Mouse (Mus musculus): ENCODE measurements at regions not wholly inside any gene's neighbourhood (a gene's known extent, or its start where the extent isn't known, plus 50 kb on each side); places are given as distances from the start of the nearest gene placed in this dataset.
A peak's percentile ranks its signal among the peaks of the same experiment; 100 is the strongest.

GRCm38 (mm10) chr4:56035543-56035942 is 503.3 kb upstream of the Klf4 start:
- no peak for DNase-seq

- DNase-seq = no peak
These were observed 496.2 kb upstream of the Klf4 start for GRCm38 (mm10) chr4:56028441-56028840.

GRCm38 (mm10) chr4:56027258-56027657 is 495.0 kb upstream of the Klf4 start:
- DNase-seq = no peak

GRCm38 (mm10) chr4:56024478-56024877 is 492.2 kb upstream of the Klf4 start:
- DNase-seq = no peak

- no peak for DNase-seq
These were observed 485.9 kb upstream of the Klf4 start for GRCm38 (mm10) chr4:56018212-56018611.

GRCm38 (mm10) chr4:56015481-56015880 is 483.2 kb upstream of the Klf4 start:
- DNase-seq = no peak

GRCm38 (mm10) chr4:56008287-56008686 is 476.0 kb upstream of the Klf4 start:
- no peak for DNase-seq

GRCm38 (mm10) chr4:56004227-56004626 is 472.0 kb upstream of the Klf4 start:
- no peak for DNase-seq

GRCm38 (mm10) chr4:56001312-56001731 is 469.1 kb upstream of the Klf4 start:
- peak; percentile 8 for DNase-seq

GRCm38 (mm10) chr4:55984026-55984425 is 451.8 kb upstream of the Klf4 start:
- no peak for DNase-seq

GRCm38 (mm10) chr4:55978539-55978938 is 446.3 kb upstream of the Klf4 start:
- no peak for DNase-seq

GRCm38 (mm10) chr4:55976265-55976664 is 444.0 kb upstream of the Klf4 start:
- DNase-seq = no peak

- DNase-seq = no peak
These were observed 441.4 kb upstream of the Klf4 start for GRCm38 (mm10) chr4:55973706-55974105.

GRCm38 (mm10) chr4:55972235-55972819 is 440.1 kb upstream of the Klf4 start:
- DNase-seq = peak; percentile 39

- DNase-seq = peak; percentile 11
These were observed 427.8 kb upstream of the Klf4 start for GRCm38 (mm10) chr4:55960063-55960462.

GRCm38 (mm10) chr4:55953701-55954100 is 421.4 kb upstream of the Klf4 start:
- DNase-seq = no peak

- DNase-seq = no peak
These were observed 420.0 kb upstream of the Klf4 start for GRCm38 (mm10) chr4:55952220-55952619.

GRCm38 (mm10) chr4:55941423-55941822 is 409.2 kb upstream of the Klf4 start:
- DNase-seq = no peak

- DNase-seq = no peak
These were observed 406.1 kb upstream of the Klf4 start for GRCm38 (mm10) chr4:55938383-55938782.

- no peak for DNase-seq
These were observed 405.6 kb upstream of the Klf4 start for GRCm38 (mm10) chr4:55937833-55938232.

- DNase-seq = no peak
These were observed 397.0 kb upstream of the Klf4 start for GRCm38 (mm10) chr4:55929141-55929782.

GRCm38 (mm10) chr4:55928670-55929069 is 396.4 kb upstream of the Klf4 start:
- DNase-seq = no peak

GRCm38 (mm10) chr4:55928196-55928595 is 395.9 kb upstream of the Klf4 start:
- DNase-seq = no peak

- DNase-seq = no peak
These were observed 395.1 kb upstream of the Klf4 start for GRCm38 (mm10) chr4:55927391-55927790.

- DNase-seq = no peak
These were observed 392.7 kb upstream of the Klf4 start for GRCm38 (mm10) chr4:55924974-55925373.

Measured in lung, postnatal 14 days (tissue).